Mouse (Mus musculus) C2C12 (cell line): ENCODE measurements at regions not wholly inside any gene's neighbourhood (a gene's known extent, or its start where the extent isn't known, plus 50 kb on each side); places are given as distances from the start of the nearest gene placed in this dataset.

ENCODE experiments used
- H3K27me3 ChIP-seq: one replicate; pipeline ENCODE4 v1.6.1; 2011; ENCODE audit not compliant: control insufficient read depth, insufficient read depth, insufficient read length
- H3K36me3 ChIP-seq: one replicate; pipeline ENCODE4 v1.6.1; 2011; ENCODE audit not compliant: control insufficient read depth, insufficient read depth
- H3K4me3 ChIP-seq: one replicate; pipeline ENCODE4 v1.5.1; 2011; ENCODE audit warnings: mild to moderate bottlenecking, control low read depth; ENCODE audit not compliant: poor library complexity, insufficient read depth, severe bottlenecking
- H3K79me2 ChIP-seq: one replicate; pipeline ENCODE4 v1.6.1; 2011; ENCODE audit not compliant: control insufficient read depth, insufficient read depth
- H3K79me3 ChIP-seq: one replicate; pipeline ENCODE4 v1.6.1; 2011; ENCODE audit warnings: low read depth, control low read depth
- H3ac ChIP-seq: one replicate; pipeline ENCODE3; 2011; ENCODE audit warnings: low read depth; ENCODE audit not compliant: control insufficient read depth, insufficient read length
- CEBPB ChIP-seq: IDR thresholded peaks from one replicate; pipeline ENCODE4 v1.6.1; 2011; ENCODE audit warnings: low read depth, mild to moderate bottlenecking, control low read depth, moderate library complexity
- CTCF ChIP-seq: IDR thresholded peaks from one replicate; pipeline ENCODE4 v1.5.1; 2011; ENCODE audit not compliant: control insufficient read depth, insufficient read depth, insufficient read length
- FOSL1 ChIP-seq: IDR thresholded peaks from one replicate; pipeline ENCODE4 v1.8.0; 2011; ENCODE audit warnings: mild to moderate bottlenecking, low read length; ENCODE audit not compliant: poor library complexity, insufficient read depth, severe bottlenecking
- MAX ChIP-seq: IDR thresholded peaks from one replicate; pipeline ENCODE4 v1.6.1; 2011; ENCODE audit warnings: mild to moderate bottlenecking, control low read depth
- MYOD1 ChIP-seq: IDR thresholded peaks from one replicate; pipeline ENCODE4 v1.6.1; 2011; ENCODE audit warnings: low read depth; ENCODE audit not compliant: control insufficient read depth, insufficient read length
- MYOG ChIP-seq: IDR thresholded peaks from one replicate; pipeline ENCODE4 v1.6.1; 2011; ENCODE audit not compliant: control insufficient read depth, insufficient read length; ENCODE audit errors: extremely low read depth
- USF1 ChIP-seq: IDR thresholded peaks from one replicate; pipeline ENCODE4 v1.6.1; 2011; ENCODE audit warnings: low read depth, mild to moderate bottlenecking, control low read depth, moderate library complexity

DNA sequence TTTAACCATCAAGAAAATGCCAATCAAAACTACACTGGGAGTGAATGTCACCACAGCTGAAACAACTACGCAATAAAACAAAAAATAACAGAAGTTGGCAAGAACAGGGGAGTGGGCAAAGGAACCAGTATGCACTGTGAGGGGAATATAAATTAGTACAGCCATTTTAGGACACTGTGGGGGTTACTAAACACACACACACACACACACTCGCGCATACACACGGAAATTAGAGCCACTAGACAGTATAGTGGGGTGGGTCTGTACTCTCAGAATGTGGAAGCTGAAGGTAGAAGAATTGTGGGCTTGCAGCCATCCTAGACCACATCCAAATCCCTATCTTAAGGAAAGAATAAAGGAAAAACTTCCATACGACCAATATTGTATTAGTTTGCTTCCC, 87.4 kb downstream of the Erv3 start:
- TF ChIP-seq FOSL1 (no peak), USF1 (no peak), CTCF (no peak)
- Histone ChIP-seq H3K27me3 (no peaks in the 10 kb centered on the region), H3K4me3 (no peak overlapping the region), H3ac (no peak overlapping the region), H3K79me3 (no peaks in the 10 kb centered on the region), H3K79me2 (no peaks in the 10 kb centered on the region), H3K36me3 (no peaks in the 10 kb centered on the region)

DNA sequence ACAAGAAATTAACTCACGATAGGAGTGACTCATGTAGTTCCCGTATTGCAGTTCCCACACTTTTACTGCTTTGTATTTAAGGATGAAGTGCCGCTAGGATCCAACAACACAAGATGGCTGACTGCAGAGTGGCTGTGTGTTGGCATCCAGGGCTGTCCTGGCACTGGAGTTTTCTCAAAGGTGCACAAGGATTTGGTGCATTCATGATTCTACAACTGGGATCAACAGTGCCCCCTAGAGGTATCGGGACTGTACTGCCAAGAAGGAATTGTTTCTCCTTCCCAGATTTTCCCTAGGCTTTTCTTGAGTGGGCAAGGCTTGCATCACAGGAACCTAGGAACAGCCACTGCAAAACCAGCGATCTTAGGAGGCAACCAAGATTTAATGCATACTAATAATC, 88.7 kb downstream of the Erv3 start:
- H3K79me2 ChIP-seq: no peaks in the 10 kb centered on the region
- H3K4me3 ChIP-seq: no peak overlapping the region
- H3K79me3 ChIP-seq: no peaks in the 10 kb centered on the region
- no peaks in the 10 kb centered on the region for H3K36me3 ChIP-seq
- no peak overlapping the region for H3ac ChIP-seq
- TF ChIP-seq FOSL1 (no peak), CTCF (peak; percentile 55)
- H3K27me3 ChIP-seq: no peaks in the 10 kb centered on the region

DNA sequence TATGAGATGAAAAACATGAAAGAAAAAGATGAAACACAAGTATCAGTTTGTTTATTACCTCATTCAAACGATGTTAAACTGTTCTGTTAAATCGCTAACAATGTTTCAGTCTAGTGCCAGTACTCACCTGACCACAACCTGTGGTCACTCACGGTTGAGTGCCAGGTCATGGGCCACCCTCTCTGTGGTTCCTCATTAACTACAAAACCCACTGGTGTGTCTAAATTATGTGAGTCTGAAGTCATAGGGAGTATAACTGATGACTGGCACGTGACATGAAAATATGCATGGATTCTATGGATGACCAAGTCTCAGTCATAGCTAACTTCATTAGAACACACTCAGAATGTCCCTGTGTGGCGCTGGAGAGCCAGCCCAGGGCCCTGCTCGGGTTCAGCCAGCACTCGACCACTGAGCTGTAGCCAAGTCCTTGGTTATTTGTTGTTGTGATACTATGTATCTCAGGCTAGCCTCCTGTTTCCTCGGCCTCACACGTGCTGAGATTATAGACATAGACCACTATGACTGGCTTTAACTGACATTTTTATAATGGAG, 89.8 kb downstream of the Erv3 start:
- no peaks in the 10 kb centered on the region for H3K79me2 ChIP-seq
- H3K27me3 ChIP-seq: no peaks in the 10 kb centered on the region
- H3K4me3 ChIP-seq: no peak overlapping the region
- TF ChIP-seq CEBPB (no peak), FOSL1 (no peak), MYOD1 (no peak), MYOG (no peak), USF1 (no peak), CTCF (no peak), MAX (no peak)
- no peaks in the 10 kb centered on the region for H3K36me3 ChIP-seq
- H3K79me3 ChIP-seq: no peaks in the 10 kb centered on the region
- H3ac ChIP-seq: no peak overlapping the region

DNA sequence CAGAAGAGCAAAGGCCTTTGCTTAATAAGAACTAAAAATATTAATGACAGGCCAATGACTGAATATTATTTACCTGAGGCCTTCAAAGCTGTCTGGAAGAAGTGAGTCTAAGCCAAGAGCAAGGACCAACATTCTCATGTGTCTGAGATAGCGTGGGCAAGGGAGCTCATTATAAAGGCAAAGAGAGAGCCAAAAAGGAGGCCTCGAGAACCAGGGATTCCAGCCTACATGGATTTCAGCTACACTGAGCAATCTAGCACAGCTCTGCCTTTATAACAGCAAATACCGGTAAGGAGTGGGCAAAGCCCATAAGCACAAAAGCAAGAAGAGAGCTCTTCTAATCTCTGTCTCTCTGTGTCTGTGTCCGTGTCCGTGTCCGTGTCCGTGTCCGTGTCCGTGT, 93.0 kb downstream of the Erv3 start:
- H3K79me3 ChIP-seq: no peaks in the 10 kb centered on the region
- no peaks in the 10 kb centered on the region for H3K79me2 ChIP-seq
- H3K4me3 ChIP-seq: no peak overlapping the region
- no peak for TF ChIP-seq MYOD1
- H3K36me3 ChIP-seq: no peaks in the 10 kb centered on the region
- no peak overlapping the region for H3ac ChIP-seq
- H3K27me3 ChIP-seq: no peaks in the 10 kb centered on the region

DNA sequence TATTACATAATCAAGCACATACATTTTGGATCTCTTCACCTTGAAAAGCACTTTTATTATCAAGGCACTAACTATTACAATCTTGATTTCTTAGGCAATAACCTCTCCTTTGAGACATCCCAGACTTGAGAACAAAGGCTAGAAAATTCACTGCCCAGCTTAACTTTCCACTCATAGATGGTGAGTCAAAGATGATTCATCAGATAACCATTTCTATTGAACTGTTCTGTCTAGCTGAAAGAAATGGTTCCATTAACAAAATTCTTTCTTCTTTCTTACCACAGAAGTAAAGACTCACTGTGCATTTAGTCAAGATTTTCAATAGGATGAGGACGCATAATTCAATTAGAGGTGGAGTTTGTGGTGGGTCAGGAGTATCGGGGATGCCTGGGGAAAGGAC, 98.0 kb downstream of the Erv3 start:
- H3K27me3 ChIP-seq: no peaks in the 10 kb centered on the region
- H3ac ChIP-seq: no peak overlapping the region
- no peak overlapping the region for H3K4me3 ChIP-seq
- no peaks in the 10 kb centered on the region for H3K79me2 ChIP-seq
- H3K36me3 ChIP-seq: no peaks in the 10 kb centered on the region
- H3K79me3 ChIP-seq: no peaks in the 10 kb centered on the region
- TF ChIP-seq MYOD1: no peak
- TF ChIP-seq MYOG: no peak
- TF ChIP-seq CTCF: no peak
- no peak for TF ChIP-seq USF1
- TF ChIP-seq FOSL1: peak; percentile 97
- peak; percentile 90 for TF ChIP-seq CEBPB
- no peak for TF ChIP-seq MAX

DNA sequence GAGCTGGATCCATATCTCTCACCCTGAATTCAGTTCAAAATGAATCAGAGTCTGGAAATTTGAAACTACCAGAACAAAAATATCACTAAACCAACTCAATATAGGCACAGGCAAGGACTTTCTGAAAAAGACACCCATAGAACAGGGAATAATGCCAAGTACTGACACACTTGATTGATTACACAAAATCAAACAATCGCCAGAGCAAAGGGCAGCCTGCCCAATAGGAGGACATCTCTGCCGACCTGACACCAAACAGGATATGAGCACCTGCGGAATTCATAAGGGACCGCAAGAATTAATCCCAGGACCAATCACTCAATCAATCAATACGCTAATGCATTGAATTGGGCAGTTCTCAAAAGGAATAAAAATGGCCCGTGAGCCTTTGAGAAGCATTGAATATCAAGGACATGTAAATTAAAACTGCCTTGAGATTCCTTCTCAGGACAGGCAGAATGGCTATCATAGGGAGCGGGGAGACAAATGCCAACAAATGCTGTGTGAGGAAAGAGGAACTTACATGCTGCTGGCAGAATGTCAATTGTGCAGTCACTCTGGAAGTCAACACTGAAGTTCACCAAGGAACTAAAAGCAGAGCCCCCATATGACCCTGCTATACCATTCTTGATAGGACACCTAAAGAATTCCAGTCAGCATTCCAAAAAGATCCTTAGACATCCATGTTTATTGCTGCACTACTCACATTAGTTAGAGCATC, 102.2 kb downstream of the Erv3 start:
- Histone ChIP-seq H3K79me2 (no peaks in the 10 kb centered on the region), H3K36me3 (no peaks in the 10 kb centered on the region), H3ac (no peak overlapping the region), H3K4me3 (no peak overlapping the region), H3K27me3 (no peaks in the 10 kb centered on the region), H3K79me3 (no peaks in the 10 kb centered on the region)
- TF ChIP-seq CEBPB: no peak
- TF ChIP-seq MAX: no peak
- no peak for TF ChIP-seq CTCF
- no peak for TF ChIP-seq MYOG
- TF ChIP-seq FOSL1: no peak
- TF ChIP-seq USF1: no peak
- no peak for TF ChIP-seq MYOD1
